Mouse (Mus musculus): ENCODE measurements around the gene Txndc15. TPM values are rescaled to one million over a fixed set of nuclear protein-coding genes. Genes with fewer than 3 reads are reported as not detected.

The Txndc15 gene
- polyA plus RNA-seq, 1 experiment from 2014 or later = 104 TPM

Other genes with a start within 250 kb of the Txndc15 start
- gene Dbn1, start 226.5 kb upstream of the Txndc15 start, polyA plus RNA-seq (2014; fragmentation: Nextera tagmentation; extraction: Ambion mirVana) = 362 and 372 TPM in 2 replicates
- 165 and 172 TPM in 2 replicates for gene Pdlim7, start 201.0 kb upstream of the Txndc15 start, polyA plus RNA-seq (2014; fragmentation: Nextera tagmentation; extraction: Ambion mirVana)
- gene Dok3, start 185.4 kb upstream of the Txndc15 start, polyA plus RNA-seq (2014; fragmentation: Nextera tagmentation; extraction: Ambion mirVana) = 2.6 and 2.7 TPM in 2 replicates
- 74.5 and 76.3 TPM in 2 replicates for gene Ddx41, start 178.0 kb upstream of the Txndc15 start, polyA plus RNA-seq (2014; fragmentation: Nextera tagmentation; extraction: Ambion mirVana)
- gene Fam193b, start 143.5 kb upstream of the Txndc15 start, polyA plus RNA-seq (2014; fragmentation: Nextera tagmentation; extraction: Ambion mirVana) = 44.6 and 51.0 TPM in 2 replicates
- gene Tmed9, start 140.9 kb upstream of the Txndc15 start, polyA plus RNA-seq (2014; fragmentation: Nextera tagmentation; extraction: Ambion mirVana) = 51.6 and 59.0 TPM in 2 replicates
- 21.7 and 22.0 TPM in 2 replicates for gene B4galt7, start 114.8 kb upstream of the Txndc15 start, polyA plus RNA-seq (2014; fragmentation: Nextera tagmentation; extraction: Ambion mirVana)
- gene Caml, start 91.6 kb upstream of the Txndc15 start, polyA plus RNA-seq (2014; fragmentation: Nextera tagmentation; extraction: Ambion mirVana) = 68.0 and 69.2 TPM in 2 replicates
- 52.9 and 53.4 TPM in 2 replicates for gene Ddx46, start 79.6 kb upstream of the Txndc15 start, polyA plus RNA-seq (2014; fragmentation: Nextera tagmentation; extraction: Ambion mirVana)
- 73.8 and 77.8 TPM in 2 replicates for gene B230219D22Rik, start 21.5 kb upstream of the Txndc15 start, polyA plus RNA-seq (2014; fragmentation: Nextera tagmentation; extraction: Ambion mirVana)
- 25.6 and 28.6 TPM in 2 replicates for gene Pcbd2, start 12.7 kb downstream of the Txndc15 start, polyA plus RNA-seq (2014; fragmentation: Nextera tagmentation; extraction: Ambion mirVana)
- not detected in 2 replicates for gene Catsper3, start 69.9 kb downstream of the Txndc15 start, polyA plus RNA-seq (2014; fragmentation: Nextera tagmentation; extraction: Ambion mirVana)
- 2.6 and 5.2 TPM in 2 replicates for gene Pitx1, start 121.5 kb downstream of the Txndc15 start, polyA plus RNA-seq (2014; fragmentation: Nextera tagmentation; extraction: Ambion mirVana)